Mouse (Mus musculus) c-Kit-negative CD71-positive TER-119-positive erythroid progenitor cells, embryonic 14.5 days (primary cell): Measurements from ENCODE around the gene Pagr1a.

Experiments used
- DNase-seq: peaks from one replicate; pipeline ENCODE4 v3.0.0-alpha.2; 2013; ENCODE audit warnings: low read depth, low spot score

Gene Pagr1a

DNA sequence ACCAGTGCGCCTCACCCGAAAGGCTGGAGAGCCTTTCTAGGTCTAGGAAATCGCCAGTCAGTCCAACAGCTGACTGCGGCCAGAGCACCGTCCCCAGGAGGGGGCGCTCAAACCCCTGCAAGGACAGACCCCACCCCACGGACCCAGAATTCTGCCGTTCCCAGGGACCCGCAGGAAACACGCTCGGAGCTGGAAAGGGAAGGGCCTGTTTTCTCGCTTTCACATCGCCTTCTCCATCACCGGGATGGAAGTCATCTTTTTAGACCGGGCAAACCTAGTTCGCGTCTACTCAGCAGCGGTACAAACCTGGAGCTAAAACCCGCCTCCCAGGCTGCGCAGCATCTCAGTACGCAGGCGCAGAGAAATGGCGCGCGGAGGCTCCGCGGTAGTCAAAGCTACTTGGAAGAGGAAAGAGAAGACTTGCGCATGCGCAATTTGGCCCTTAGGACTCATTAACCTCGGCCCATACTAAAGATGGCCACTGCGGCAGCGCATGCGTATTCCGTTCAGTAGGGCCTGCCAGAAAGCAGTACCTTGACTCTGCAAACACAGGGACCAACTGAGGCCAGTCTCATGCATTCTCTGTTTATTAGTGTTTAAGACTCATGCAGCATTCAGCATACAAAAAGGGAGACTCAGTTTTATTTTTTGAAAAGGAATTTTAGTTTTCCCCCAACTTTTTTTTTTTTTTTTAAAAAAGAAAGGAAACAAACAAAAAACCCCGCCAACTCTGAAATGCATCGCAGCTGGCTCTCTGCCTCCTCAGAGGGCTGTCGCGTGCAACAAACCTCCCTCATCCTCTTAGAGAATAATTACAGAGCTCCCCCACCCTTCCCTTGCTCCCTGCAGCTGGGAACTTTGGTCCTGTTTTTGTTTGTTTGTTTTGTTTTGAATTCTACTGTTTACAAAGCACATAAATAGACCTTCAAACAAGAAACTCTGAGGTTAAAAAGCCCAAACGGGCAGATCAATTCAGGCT, at the start of gene Pagr1a:
Pagr1a (minus strand) TSS at position 382 of the 979 bp plus-strand sequence.
- DNase-seq = peak; percentile 100

DNA sequence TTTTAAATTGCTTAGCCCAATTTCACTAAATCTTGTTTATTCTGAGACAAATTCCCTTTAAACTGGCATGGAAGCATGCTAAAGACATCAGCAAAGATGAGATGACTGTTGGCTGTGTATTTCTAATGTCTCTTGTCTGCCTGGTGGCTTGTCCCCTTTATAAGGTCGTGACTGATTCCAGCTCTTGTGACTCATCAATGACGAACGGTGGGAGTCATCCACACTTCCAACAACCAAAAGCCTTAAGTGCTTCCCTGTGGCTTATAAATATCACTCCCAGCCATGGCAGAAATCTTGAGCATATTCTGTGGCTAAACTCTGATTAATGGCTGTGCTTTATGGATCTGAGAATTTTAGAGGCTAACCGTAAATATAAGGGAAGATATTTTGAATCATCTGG, 49.2 kb upstream of the Pagr1a start:
- DNase-seq = no peak

DNA sequence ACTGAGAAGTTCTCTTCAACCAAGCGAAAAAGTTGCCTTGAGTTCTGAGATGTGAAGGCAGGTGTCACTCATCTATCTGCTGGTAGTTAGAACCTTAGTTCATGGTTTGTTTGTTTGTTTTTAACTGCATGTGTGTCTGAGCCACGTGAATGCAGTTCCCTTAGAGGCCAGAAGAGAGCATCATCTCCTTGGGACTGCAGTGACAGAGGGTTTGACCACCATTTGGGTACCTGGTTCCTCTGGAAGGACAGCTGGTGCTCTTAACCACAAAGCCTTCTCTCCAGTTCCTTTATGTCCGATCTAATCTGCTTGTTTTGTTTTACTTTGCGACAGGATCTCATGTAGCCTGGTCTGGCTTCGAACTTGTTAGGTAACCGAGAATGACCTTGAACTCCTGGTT, 48.4 kb upstream of the Pagr1a start:
- DNase-seq = no peak

DNA sequence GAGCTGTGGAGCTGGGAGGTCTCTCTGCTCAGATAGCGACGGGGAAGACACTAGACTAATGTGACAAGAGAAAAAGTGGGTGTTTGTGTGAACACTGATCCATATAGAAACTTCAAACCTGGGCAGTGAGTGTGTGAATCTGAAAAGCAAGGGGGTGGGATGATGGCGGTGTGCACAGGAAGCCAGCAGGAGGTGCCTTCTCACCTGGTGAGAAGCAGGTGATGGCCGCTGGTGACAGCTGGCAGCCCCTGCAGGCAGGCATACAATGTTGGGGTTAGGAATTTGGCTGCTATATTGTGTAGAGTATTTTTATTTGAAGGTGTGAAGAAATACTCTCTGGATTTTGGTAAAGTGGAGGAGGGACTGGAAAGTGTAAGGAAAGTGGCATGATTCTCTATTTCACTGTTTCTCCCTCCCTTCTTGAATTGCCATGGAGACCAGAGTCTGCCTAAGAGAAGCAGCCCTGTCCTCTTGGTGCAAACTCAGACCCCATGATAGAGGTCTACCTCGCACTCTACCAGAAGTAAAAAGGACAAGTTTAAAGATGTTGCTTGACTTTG, 38.0 kb upstream of the Pagr1a start:
- DNase-seq = no peak

DNA sequence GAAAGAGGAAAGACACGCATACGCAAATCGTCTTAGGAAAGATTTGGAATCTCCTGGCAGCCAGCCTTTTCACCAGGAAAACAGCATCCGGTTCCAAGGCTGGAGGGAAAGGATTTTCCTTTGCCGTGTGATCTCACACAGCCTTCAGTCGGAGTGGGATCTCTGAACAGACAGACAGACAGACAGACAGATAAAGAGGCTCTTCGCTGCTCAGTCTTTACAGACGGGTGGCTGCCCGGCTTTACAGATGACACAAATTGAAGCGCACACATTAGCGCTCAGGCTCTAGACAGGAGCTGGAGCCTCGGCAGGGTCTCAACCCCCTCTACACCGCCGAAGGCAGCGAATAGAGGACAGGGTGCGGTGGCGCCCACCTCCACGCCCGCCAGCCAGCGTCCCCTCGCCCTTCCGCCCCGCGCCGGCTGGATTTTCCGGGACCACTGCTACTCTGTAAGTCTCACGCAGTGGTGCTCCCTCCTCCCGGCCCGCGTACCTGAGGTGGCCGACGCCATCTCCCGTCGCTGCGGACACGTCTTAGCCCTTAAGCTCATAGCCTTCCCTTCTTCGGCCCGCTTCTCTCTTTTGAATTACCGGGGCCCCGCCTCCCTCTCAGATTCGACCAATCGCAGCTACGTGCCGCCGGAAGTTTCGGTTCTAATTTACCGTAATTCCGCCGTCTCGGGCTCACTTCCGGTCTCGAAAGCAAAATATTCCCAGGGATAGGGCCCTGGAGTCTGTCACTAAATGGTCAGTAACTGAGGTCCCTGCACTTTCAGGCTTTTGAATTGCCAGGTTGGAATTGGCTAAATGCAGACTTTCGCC, 24.9 kb upstream of the Pagr1a start, which contains the start of gene Kif22:
Kif22 (minus strand) TSS at position 621 of the 822 bp plus-strand sequence.
- peak; percentile 86 for DNase-seq

DNA sequence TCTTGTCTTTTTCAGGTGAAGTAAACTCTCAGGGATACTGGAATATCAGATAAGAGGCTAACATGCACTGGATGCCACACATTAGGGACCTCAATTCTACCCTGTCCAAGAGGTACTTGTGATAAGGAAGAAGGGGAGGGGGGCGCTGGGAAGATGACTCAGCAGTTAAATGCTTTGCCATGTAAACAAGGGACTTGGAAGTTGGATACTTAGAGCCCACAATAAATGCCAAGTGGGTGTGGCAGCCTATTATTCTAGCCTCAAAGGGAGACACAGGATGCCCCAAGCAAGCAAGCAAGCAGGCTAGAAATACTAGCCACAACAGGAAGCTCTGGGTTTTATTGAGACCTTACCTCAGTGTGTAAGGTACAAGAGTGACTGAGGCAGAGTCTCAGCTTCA, 14.1 kb upstream of the Pagr1a start:
- no peak for DNase-seq

DNA sequence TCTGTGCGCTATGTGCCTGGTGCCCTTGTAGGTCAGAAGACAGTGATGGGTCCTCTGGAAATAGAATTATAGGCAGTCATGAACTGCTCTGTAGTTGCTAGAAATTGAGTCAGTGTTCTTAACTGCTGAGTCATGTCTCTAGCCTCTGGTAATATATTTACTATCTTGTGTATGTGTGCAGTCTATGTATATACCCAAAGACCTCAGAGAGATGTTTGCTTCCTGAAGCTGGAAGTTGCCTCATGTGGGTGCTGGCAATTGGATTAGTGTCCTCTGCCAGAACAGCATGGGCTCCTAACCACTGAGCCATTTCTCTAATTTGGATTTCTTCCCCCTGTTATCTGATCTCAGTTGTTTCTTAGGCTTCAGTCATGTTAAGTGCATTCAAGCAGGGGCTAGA, 13.0 kb upstream of the Pagr1a start:
- DNase-seq = no peak

DNA sequence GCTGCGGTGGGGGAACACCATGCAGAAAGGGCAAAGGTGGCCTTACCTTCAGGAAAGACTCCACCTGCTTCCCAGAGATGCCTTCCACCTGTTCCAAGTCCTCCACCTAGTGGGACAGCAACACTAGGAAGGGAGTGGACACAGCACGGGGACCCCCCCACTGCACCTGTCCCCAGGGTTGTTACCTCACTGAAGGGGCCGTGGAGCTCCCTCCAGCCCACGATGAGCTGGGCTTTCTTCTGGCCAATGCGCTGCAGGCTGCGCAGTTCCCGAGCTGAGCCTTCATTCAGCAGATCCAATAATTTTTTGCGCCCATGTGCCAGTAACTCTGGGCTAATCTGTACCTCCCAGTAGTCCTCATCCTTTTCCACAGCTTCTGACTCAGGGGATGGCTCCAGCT, 10.7 kb upstream of the Pagr1a start:
- no peak for DNase-seq

DNA sequence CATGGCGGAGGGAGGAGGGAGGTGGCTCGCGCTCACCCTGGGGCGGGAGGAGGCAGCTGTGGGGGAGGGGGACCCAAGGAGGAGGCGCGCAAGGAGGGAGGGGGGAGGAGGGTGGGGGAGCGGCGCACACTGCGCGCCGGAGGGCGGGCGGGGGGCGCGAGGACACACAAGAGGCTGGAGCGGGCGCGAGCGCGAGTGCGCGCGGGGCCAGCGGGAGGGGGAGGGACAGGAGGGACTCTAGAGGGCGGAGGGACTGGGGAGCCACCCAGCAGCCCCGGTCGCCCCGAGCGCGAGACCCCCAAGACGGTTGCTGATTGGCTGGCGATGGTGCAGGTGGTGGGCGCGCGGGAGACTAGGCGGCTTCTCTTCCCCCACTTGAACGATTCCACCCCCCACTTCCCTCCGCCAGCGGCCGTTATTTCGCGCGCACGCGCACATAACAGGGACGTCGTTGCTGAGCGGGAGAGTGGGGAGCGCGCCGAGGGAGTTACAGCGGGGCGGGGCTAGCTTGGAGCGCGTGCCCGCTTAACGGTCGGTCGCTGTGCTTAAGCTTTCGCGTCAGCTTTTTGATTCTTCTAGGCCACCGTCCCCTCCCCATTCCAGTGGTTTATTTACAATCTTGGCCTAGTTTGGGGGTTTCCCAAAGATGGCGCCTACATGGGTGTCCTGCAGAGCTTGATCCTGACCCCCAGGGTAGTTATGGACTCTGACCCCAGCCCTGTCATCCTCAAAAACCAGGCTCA, 10.0 kb upstream of the Pagr1a start, which contains the start of gene Maz:
Maz (minus strand) TSS at position 54 of the 743 bp plus-strand sequence.
- DNase-seq = peak; percentile 95

DNA sequence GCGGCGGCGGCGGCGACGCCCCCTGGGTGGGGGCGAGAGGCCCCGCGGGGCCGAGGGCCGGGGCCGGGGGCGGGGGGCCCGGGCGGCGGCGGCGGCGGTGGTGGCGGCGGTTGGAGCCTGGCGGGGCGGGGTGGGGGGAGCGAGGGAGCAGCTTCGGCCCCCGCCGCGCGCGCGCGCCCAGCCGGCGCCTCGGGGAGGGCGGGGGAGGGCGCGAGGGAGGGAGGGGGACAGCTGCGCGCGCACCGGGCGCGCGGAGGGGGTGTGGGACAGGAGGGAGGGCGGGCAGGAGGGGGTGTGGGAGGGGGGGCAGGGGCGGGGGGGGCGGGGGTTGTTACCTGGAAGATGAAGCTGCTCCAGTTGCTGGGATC, 9.4 kb upstream of the Pagr1a start:
- DNase-seq = peak; percentile 54

DNA sequence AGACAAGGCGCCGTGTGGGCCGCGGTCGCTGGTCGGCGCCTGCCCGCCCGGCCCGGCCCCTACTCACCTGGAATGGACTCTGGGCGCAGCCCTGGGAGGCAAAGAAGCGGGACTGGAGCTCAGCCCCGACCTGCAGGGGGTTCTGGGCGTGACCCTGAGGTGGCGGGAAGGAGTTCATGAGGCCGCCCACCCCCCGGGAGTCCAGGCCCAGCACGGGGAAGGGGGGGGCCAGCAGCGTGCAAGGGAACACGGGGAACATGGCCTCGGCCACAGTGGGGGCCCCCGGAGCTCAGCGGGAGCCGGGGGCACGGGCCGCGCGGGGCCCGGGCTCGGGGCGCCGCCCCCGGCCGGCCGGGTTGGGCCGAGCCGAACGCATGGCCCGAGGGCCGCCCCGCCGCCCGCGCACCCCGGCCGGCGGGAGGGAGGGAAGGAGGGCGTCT, 9.0 kb upstream of the Pagr1a start:
- no peak for DNase-seq

DNA sequence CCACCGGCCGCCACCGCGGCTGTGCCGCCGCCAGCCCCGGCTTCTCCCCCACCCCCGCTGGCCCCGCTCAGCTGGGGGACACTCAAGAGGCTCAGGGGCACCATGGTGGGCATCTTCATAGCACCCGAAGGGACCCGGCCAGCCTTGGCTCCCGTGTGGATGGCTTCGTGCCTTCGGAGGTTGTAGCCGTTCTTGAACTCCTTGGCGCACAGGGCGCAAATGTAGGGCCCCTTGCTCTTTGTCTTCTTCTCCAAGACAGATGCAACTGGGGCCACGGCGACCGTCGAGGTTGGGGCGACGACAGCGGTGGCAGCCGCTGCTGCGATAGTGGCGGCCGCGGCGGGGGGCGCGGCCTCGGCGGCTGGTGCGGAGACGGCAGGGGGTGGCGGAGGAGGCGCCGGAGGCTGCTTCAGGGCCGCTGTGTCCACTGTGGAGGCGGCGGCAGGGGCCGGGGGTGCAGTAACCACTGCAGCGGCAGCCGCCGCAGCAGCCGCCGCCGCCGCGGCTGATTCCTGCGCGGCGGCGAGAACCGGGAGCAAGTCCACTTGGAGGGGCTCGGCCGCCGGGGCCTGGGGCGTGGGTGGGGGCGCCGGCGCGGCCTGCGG, 8.5 kb upstream of the Pagr1a start:
- DNase-seq = no peak

DNA sequence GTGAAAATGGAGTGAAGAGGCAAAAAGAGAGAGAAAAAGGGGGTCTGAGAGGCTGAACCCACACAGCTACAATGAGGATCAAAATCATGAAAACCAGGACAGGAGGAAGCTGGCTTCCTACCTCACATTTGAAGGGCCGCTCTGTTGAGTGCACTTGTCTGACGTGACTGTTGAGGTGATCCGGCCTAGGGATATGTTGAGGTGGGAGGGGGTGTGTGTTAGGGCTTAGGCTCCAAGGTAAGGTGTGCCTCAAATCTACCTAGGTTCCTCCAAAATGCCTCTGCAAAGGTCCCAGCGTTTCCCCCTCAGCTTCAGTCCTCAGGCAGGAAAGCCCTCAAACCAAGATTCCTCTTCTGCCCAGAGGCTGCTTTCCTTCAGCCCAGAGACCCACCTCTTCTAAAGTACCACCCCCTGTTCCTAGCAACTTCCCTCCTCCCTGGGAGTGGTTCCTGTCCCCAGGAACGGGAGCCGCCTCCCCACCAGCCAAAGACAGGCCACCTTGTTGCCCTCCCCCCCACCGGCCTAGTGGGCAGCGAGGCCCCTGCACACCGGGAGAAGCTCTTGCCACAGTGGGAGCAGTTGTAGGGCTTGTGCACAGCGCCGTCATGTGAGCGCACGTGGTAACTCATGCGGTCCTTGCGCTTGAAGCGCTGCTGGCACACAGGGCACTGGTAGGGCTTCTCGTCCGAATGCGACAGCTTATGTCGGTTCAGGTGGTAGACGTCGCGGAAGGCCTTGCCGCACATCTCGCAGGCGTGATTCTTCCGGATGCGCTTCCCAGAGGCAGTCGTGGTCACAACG, 7.8 kb upstream of the Pagr1a start:
- peak; percentile 61 for DNase-seq

DNA sequence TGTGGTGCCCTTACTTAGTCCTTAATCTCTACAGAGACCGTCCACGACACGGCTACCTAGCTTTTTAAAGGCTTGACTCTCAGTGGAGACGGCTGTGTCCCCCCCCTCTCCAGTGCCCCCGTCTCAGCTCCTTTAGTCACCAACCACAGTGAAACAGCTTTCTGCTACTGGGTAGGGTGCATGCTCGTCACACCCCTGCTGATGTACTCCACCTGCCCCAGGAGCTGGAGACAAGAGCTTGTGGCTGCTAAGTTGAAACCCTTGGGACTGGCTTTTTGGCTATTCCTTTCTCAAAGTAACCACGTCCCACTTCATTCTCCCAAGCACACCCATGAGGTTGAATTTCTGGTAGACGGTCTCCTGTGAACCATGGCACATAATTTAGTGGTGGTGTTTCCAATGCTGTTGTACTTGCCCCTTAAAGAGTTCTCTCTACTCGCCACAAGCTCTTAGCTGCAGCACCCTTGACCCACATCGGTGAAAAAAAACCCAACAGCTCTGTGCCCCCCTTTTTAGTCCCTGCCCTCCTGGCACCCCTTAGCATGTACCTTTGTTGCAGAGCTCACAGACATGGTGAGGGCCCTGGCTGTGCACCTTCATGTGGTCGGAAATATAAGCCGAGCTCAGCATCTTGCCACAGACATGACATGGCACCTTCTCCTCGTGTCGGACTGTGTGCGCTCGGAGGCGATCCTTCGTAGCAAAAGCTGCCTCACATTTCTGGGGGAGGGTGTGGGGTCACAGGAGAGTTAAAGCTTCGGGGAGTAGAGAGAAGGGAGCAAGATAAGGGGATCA, 6.9 kb upstream of the Pagr1a start:
- DNase-seq = no peak

DNA sequence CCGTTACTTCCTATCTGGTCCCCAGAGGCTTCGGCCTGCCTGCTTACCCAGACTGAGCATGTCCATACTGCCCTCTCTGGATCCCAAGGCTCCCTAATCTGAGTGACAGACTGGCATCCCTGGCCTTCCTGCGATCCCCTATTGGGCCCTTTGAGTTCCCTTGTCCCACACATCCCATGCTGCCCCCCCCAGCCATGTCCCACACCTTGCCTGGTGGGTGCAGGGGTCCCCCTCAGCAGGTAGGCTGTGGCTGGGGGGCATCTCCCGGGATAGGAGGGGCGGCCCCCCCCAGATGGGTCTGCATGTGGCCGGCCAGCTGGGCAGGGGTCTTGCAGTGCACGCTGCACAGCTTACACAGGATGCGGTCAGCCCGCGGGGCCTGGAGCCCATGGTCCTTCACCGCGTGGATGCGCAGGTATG, 6.1 kb upstream of the Pagr1a start:
- DNase-seq = no peak

DNA sequence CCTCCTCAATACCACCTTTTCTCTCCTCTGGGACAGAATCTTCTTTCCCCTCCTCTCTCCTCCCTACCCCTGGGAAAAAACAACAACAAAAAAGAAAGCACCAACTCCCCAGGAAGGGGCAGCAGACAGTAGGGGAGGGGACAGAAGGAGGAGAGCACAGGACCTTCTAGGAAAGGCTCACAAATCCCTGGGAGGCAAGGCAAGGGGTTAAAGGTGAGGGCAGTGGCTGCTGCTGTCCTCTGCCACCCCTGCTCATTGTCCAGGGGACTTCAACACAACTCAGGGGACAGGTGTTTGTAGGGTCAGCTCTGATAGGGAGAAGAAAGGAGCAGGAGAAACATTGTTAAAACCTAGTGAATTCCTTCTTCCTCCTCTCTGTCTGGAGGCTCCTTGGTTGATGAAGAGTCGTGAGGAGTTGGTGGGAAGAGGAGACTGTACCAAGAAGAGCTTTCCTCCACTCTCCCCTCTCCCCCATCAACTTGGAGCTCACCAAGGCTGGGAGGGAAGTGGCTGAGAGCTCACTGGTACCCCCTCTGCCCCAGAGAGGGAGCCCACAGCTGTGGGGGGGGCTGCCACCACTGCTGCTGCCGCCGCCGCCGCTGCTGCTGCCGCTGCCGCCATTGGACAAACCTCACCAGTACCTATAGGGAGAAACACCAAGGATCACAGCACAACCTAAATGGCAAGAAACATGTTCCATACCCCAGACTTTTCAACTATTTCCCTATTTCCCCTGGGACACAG, 5.5 kb upstream of the Pagr1a start:
- DNase-seq = no peak

DNA sequence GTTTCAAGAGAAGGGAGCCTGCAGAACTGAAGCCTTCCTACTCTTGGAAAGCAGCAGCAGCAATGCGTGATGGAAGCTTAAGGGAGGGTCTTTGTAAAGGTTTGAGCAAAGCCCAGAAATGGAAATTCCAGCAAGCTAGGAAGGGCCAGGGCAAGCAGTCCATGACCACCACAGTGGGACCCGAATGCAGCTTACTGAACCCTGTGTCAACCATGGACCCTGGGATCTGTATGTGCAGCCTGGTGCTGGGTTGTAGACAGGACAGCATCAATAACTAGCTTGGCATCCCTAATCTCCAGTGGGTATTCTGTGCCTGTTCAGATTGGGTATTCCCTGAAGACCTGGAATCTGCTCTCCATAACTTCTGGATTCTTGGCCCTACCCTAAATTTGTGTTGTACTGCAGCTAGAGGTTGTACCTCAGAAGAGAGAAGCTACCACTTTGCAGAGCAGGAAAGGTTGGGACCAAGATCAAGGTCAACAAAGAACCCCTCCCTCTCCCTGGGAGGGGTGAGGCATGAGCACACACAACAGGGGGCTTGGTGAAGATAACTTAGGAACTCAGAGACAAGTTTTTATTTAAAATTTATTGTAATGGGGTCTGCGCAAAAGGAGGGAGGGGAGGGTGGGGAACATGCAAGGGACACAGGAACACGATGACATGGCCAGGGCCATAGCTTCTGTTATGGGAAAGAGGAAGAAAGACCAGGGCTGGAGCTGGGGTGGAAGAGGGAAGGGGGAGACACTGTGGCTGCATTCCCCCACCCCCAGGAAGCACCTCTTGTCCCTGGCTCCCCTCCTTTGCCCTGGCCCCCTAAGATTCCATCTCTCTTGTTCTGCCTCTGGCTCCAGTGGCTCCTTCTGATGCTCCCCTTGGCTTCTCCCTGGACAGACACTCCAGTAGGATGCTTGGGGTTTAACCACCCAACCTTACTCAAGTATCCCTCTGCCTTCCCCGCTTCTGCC, 4.7 kb upstream of the Pagr1a start:
- no peak for DNase-seq
